Mouse (Mus musculus): Measurements from ENCODE around the gene Tgfa.

GRCm38 (mm10) chr6:86250830-86251229 lies 55.8 kb downstream of the Tgfa start:
- TF ChIP-seq MAFK (IDR thresholded peaks at IDR 0.05; ENCODE audit: insufficient read depth, low read depth, low read length) (no peak), ZNF384 (IDR thresholded peaks at IDR 0.05; ENCODE audit: low read depth, low read length) (no peak), HCFC1 (IDR thresholded peaks at IDR 0.05; ENCODE audit: borderline replicate concordance, insufficient read depth, low read length) (no peak), CHD2 (IDR thresholded peaks at IDR 0.05; ENCODE audit: low read depth, low read length) (no peak)

All from ES-E14 (cell line).